Mouse (Mus musculus) CD4-positive helper T cell, adult 2 months (primary cell): ENCODE data around the gene Dnajc30.

Source experiments
- DNase-seq: peaks from one replicate; pipeline ENCODE4 v3.0.0-alpha.2; 2012; ENCODE audit warnings: low read depth, missing footprints, low spot score

Dnajc30 gene

DNA sequence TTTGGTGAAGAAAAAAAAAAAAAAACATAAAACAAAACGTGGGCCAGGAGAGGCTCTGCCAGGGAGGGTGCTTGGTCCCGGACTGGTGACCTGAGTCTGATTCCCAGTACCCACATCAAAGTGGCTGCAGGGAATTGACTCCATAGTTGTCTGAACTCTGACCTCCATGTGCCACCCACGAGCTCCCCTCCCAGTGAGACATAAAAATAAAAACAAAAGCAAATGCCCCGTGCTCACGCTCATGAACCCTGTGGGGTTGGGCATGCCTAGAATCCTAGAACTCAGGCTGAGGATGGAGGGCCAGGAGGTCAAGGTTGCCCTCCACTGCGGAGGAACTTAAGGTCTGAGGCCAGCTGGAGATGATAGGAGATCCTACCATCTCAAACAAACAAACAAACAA, 45.0 kb downstream of the Dnajc30 start:
- no peak for DNase-seq

DNA sequence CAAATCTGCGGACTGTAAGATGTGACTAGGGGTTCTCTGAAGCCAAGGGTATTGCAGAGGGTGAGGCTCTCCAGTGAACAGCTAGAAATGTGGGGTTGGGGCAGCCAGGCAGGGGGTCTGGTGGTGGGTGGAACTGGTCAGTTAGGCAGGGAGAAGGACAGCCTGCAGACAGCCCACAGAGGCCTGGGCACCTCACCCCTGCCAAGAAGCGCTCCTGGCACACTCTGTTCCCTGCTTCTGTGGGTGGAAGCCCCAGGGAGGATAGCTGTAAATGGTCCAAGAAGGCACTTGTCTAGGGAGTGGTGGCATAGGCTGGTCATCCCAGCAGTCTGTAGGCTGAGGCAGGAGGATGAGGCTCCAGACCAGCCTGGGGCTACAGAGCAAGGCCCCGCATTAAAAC, 45.4 kb downstream of the Dnajc30 start:
- no peak for DNase-seq

DNA sequence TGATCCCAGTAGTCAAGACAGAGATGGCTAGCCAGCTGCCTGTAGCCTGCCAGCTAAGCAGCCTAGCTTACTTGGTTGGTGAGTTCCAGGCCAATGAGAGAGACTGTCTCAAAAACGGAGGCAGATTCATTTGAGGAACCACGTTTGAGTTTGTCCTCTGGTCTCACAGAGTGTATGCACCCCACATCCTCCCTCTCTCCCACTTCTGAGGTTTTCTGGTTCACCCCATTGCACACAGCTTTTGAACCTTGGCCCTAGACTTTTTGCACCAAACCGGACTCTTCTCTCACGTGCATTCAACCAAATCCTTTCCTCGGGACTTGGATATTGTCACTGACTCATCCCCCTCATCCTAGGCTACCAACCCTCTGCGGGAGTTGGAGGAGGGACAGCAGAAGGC, 46.0 kb downstream of the Dnajc30 start:
- no peak for DNase-seq

DNA sequence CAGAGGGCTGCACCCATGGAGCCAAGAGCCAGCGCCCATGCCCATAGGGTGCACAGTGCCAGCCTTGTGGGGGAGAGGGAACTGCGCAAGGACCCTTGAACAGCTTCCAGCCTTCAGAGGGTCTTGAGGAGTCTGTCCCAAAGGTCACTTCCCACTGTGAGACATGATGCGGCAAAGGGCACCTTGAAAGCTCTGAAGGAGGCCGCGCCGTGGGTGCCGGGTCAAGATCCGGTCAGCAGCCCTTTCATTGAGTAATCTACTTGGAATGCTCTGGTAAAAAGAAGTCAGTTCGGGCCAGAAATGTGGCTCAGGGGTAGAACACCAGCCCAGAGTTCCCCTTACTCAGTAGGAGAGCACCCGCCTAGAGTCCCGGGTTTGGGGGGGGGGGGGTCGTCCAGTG, 49.8 kb downstream of the Dnajc30 start:
- no peak for DNase-seq

DNA sequence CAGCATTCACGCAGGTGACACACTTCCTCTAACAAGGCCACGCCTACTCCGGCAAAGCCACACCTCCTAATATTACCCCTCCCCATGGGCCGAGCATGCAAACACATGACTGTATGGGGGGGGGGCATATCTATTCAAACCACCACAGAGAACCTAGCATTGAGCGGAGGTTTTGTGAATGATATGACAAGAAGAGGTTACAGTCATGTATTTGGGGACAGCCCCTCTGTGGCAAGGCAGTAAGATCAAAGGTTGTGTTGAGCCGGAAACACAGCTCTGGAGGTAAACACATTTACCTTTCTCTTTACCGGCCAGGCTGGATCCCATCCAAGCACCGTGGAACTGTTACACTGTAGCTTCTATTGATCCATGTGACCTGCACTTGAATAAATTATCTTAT, 51.2 kb downstream of the Dnajc30 start:
- peak; percentile 88 for DNase-seq
